Mouse (Mus musculus): Measurements from ENCODE around the gene Fanca.
"Not testable (repeated sequence)": the region's sequence is repeated elsewhere in the genome, so short reads cannot be mapped to it uniquely, and the experiment has no call there.

DNA sequence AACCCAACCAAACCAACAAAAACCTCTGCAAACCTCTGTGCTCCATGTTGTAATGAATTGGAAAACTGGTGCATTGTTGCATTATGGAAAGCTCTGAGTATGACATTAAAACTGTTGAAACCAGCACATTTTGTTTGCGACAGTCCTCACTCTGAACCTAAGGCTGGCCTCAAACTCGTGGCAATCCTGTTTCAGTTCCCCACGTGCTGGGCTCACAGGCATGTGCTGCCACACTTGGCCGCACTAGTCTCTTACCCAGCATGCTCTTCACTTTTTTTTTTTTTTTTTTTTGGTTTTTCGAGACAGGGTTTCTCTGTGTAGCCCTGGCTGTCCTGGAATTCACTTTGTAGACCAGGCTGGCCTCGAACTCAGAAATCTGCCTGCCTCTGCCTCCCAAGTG lies 35.4 kb downstream of the Fanca start:
- not testable (repeated sequence) for TF ChIP-seq CTCF (IDR thresholded peaks at IDR 0.05); POLR2A (IDR thresholded peaks at IDR 0.05; ENCODE audit: insufficient read depth, low read depth, low read length); EP300 (IDR thresholded peaks at IDR 0.05; ENCODE audit: insufficient read depth, low read depth, low read length)

Measured in heart, adult 2 months (tissue).